Mouse (Mus musculus): ENCODE measurements around the gene Anks1b. TPM values are rescaled to one million over a fixed set of nuclear protein-coding genes. Genes with fewer than 3 reads are reported as not detected.

Gene Anks1b
- polyA plus RNA-seq, 1 experiment from 2014 or later: 1.5 TPM

GRCm38 (mm10) chr10:90376605-90377004 is 503.3 kb downstream of the Anks1b start:
- H3K4me1 ChIP-seq (ENCODE audit: control insufficient read depth, insufficient read depth, low read length): no peaks in the 10 kb centered on the region
- H3K9me3 ChIP-seq (ENCODE audit: control insufficient read depth, low read depth, low read length): no peaks in the 10 kb centered on the region
- H3K9ac ChIP-seq (replicated peaks; ENCODE audit: low read depth, low read length): no peak overlapping the region
- H3K27ac ChIP-seq (ENCODE audit: low read length): no peak overlapping the region
- H3K4me3 ChIP-seq (ENCODE audit: low read depth, low read length): no peak overlapping the region
- no peak overlapping the region for H3K4me2 ChIP-seq (replicated peaks; ENCODE audit: low read depth, low read length)
- no peaks in the 10 kb centered on the region for H3K27me3 ChIP-seq (ENCODE audit: control insufficient read depth, insufficient read depth, low read length)
- H3K36me3 ChIP-seq (ENCODE audit: control insufficient read depth, insufficient read depth, low read length): no peaks in the 10 kb centered on the region
- 36% methylated on average over 1 of the region's 1 CpGs for WGBS
- no peak for ATAC-seq (ENCODE audit: insufficient number of reproducible peaks, insufficient read depth, low FRiP score, low read depth)

GRCm38 (mm10) chr10:90380062-90380461 is 506.8 kb downstream of the Anks1b start:
- Histone ChIP-seq H3K36me3 (ENCODE audit: control insufficient read depth, insufficient read depth, low read length) (no peaks in the 10 kb centered on the region), H3K9ac (replicated peaks; ENCODE audit: low read depth, low read length) (no peak overlapping the region), H3K4me1 (ENCODE audit: control insufficient read depth, insufficient read depth, low read length) (no peaks in the 10 kb centered on the region), H3K4me3 (ENCODE audit: low read depth, low read length) (no peak overlapping the region), H3K9me3 (ENCODE audit: control insufficient read depth, low read depth, low read length) (no peaks in the 10 kb centered on the region), H3K27ac (ENCODE audit: low read length) (no peak overlapping the region), H3K4me2 (replicated peaks; ENCODE audit: low read depth, low read length) (no peak overlapping the region), H3K27me3 (ENCODE audit: control insufficient read depth, insufficient read depth, low read length) (no peaks in the 10 kb centered on the region)
- 68% methylated on average over 1 of the region's 1 CpGs for WGBS
- no peak for ATAC-seq (ENCODE audit: insufficient number of reproducible peaks, insufficient read depth, low FRiP score, low read depth)

- Histone ChIP-seq H3K4me3 (ENCODE audit: low read depth, low read length) (no peak overlapping the region), H3K27me3 (ENCODE audit: control insufficient read depth, insufficient read depth, low read length) (no peaks in the 10 kb centered on the region), H3K4me2 (replicated peaks; ENCODE audit: low read depth, low read length) (no peak overlapping the region), H3K9ac (replicated peaks; ENCODE audit: low read depth, low read length) (no peak overlapping the region), H3K9me3 (ENCODE audit: control insufficient read depth, low read depth, low read length) (no peaks in the 10 kb centered on the region), H3K36me3 (ENCODE audit: control insufficient read depth, insufficient read depth, low read length) (no peaks in the 10 kb centered on the region), H3K4me1 (ENCODE audit: control insufficient read depth, insufficient read depth, low read length) (no peaks in the 10 kb centered on the region), H3K27ac (ENCODE audit: low read length) (no peak overlapping the region)
- no peak for ATAC-seq (ENCODE audit: insufficient number of reproducible peaks, insufficient read depth, low FRiP score, low read depth)
- WGBS: 73% methylated on average over 8 of the region's 8 CpGs
These were observed 507.5 kb downstream of the Anks1b start for GRCm38 (mm10) chr10:90380704-90381339.

GRCm38 (mm10) chr10:90400382-90400781 is 527.1 kb downstream of the Anks1b start:
- H3K9me3 ChIP-seq (ENCODE audit: control insufficient read depth, low read depth, low read length): no peaks in the 10 kb centered on the region
- H3K4me3 ChIP-seq (ENCODE audit: low read depth, low read length): no peak overlapping the region
- H3K4me2 ChIP-seq (replicated peaks; ENCODE audit: low read depth, low read length): no peak overlapping the region
- 81% methylated on average over 4 of the region's 4 CpGs for WGBS
- ATAC-seq (ENCODE audit: insufficient number of reproducible peaks, insufficient read depth, low FRiP score, low read depth): no peak
- H3K36me3 ChIP-seq (ENCODE audit: control insufficient read depth, insufficient read depth, low read length): no peaks in the 10 kb centered on the region
- no peaks in the 10 kb centered on the region for H3K4me1 ChIP-seq (ENCODE audit: control insufficient read depth, insufficient read depth, low read length)
- H3K27me3 ChIP-seq (ENCODE audit: control insufficient read depth, insufficient read depth, low read length): no peaks in the 10 kb centered on the region
- no peak overlapping the region for H3K9ac ChIP-seq (replicated peaks; ENCODE audit: low read depth, low read length)
- H3K27ac ChIP-seq (ENCODE audit: low read length): no peak overlapping the region

GRCm38 (mm10) chr10:90408484-90408883 is 535.2 kb downstream of the Anks1b start:
- 80% methylated on average over 2 of the region's 2 CpGs for WGBS
- H3K27ac ChIP-seq (ENCODE audit: low read length): no peak overlapping the region
- no peaks in the 10 kb centered on the region for H3K27me3 ChIP-seq (ENCODE audit: control insufficient read depth, insufficient read depth, low read length)
- H3K9me3 ChIP-seq (ENCODE audit: control insufficient read depth, low read depth, low read length): no peaks in the 10 kb centered on the region
- H3K4me3 ChIP-seq (ENCODE audit: low read depth, low read length): no peak overlapping the region
- ATAC-seq (ENCODE audit: insufficient number of reproducible peaks, insufficient read depth, low FRiP score, low read depth): no peak
- no peaks in the 10 kb centered on the region for H3K36me3 ChIP-seq (ENCODE audit: control insufficient read depth, insufficient read depth, low read length)
- no peaks in the 10 kb centered on the region for H3K4me1 ChIP-seq (ENCODE audit: control insufficient read depth, insufficient read depth, low read length)
- no peak overlapping the region for H3K4me2 ChIP-seq (replicated peaks; ENCODE audit: low read depth, low read length)
- H3K9ac ChIP-seq (replicated peaks; ENCODE audit: low read depth, low read length): no peak overlapping the region

- no peak for ATAC-seq (ENCODE audit: insufficient number of reproducible peaks, insufficient read depth, low FRiP score, low read depth)
These were observed 558.2 kb downstream of the Anks1b start for GRCm38 (mm10) chr10:90431527-90431926.

GRCm38 (mm10) chr10:90431974-90432373 is 558.7 kb downstream of the Anks1b start:
- Histone ChIP-seq H3K4me1 (ENCODE audit: control insufficient read depth, insufficient read depth, low read length) (no peaks in the 10 kb centered on the region), H3K9me3 (ENCODE audit: control insufficient read depth, low read depth, low read length) (no peaks in the 10 kb centered on the region), H3K27ac (ENCODE audit: low read length) (no peak overlapping the region), H3K4me3 (ENCODE audit: low read depth, low read length) (no peak overlapping the region), H3K9ac (replicated peaks; ENCODE audit: low read depth, low read length) (no peak overlapping the region), H3K4me2 (replicated peaks; ENCODE audit: low read depth, low read length) (no peak overlapping the region), H3K36me3 (ENCODE audit: control insufficient read depth, insufficient read depth, low read length) (no peaks in the 10 kb centered on the region), H3K27me3 (ENCODE audit: control insufficient read depth, insufficient read depth, low read length) (no peaks in the 10 kb centered on the region)
- no peak for ATAC-seq (ENCODE audit: insufficient number of reproducible peaks, insufficient read depth, low FRiP score, low read depth)
- 56% methylated on average over 9 of the region's 9 CpGs for WGBS

More at GRCm38 (mm10) chr10:90431527-90431926, 558.2 kb downstream of the Anks1b start:
- Histone ChIP-seq H3K9ac (replicated peaks; ENCODE audit: low read depth, low read length) (no peak overlapping the region), H3K27me3 (ENCODE audit: control insufficient read depth, insufficient read depth, low read length) (no peaks in the 10 kb centered on the region), H3K27ac (ENCODE audit: low read length) (no peak overlapping the region), H3K9me3 (ENCODE audit: control insufficient read depth, low read depth, low read length) (no peaks in the 10 kb centered on the region), H3K4me2 (replicated peaks; ENCODE audit: low read depth, low read length) (no peak overlapping the region), H3K4me1 (ENCODE audit: control insufficient read depth, insufficient read depth, low read length) (no peaks in the 10 kb centered on the region), H3K36me3 (ENCODE audit: control insufficient read depth, insufficient read depth, low read length) (no peaks in the 10 kb centered on the region), H3K4me3 (ENCODE audit: low read depth, low read length) (no peak overlapping the region)
- WGBS: 53% methylated on average over 5 of the region's 5 CpGs

- H3K4me3 ChIP-seq (ENCODE audit: low read depth, low read length): no peak overlapping the region
- H3K9me3 ChIP-seq (ENCODE audit: control insufficient read depth, low read depth, low read length): no peaks in the 10 kb centered on the region
- H3K27me3 ChIP-seq (ENCODE audit: control insufficient read depth, insufficient read depth, low read length): no peaks in the 10 kb centered on the region
- ATAC-seq (ENCODE audit: insufficient number of reproducible peaks, insufficient read depth, low FRiP score, low read depth): no peak
- H3K9ac ChIP-seq (replicated peaks; ENCODE audit: low read depth, low read length): no peak overlapping the region
- no peak overlapping the region for H3K27ac ChIP-seq (ENCODE audit: low read length)
- WGBS: 63% methylated on average over 12 of the region's 12 CpGs
- H3K36me3 ChIP-seq (ENCODE audit: control insufficient read depth, insufficient read depth, low read length): no peaks in the 10 kb centered on the region
- H3K4me1 ChIP-seq (ENCODE audit: control insufficient read depth, insufficient read depth, low read length): no peaks in the 10 kb centered on the region
- H3K4me2 ChIP-seq (replicated peaks; ENCODE audit: low read depth, low read length): no peak overlapping the region
These were observed 559.2 kb downstream of the Anks1b start for GRCm38 (mm10) chr10:90432479-90432878.

- H3K4me1 ChIP-seq (ENCODE audit: control insufficient read depth, insufficient read depth, low read length): no peaks in the 10 kb centered on the region
- no peaks in the 10 kb centered on the region for H3K9me3 ChIP-seq (ENCODE audit: control insufficient read depth, low read depth, low read length)
- WGBS: 71% methylated on average over 4 of the region's 4 CpGs
- no peaks in the 10 kb centered on the region for H3K36me3 ChIP-seq (ENCODE audit: control insufficient read depth, insufficient read depth, low read length)
- H3K9ac ChIP-seq (replicated peaks; ENCODE audit: low read depth, low read length): no peak overlapping the region
- no peak overlapping the region for H3K27ac ChIP-seq (ENCODE audit: low read length)
- ATAC-seq (ENCODE audit: insufficient number of reproducible peaks, insufficient read depth, low FRiP score, low read depth): no peak
- no peak overlapping the region for H3K4me3 ChIP-seq (ENCODE audit: low read depth, low read length)
- no peaks in the 10 kb centered on the region for H3K27me3 ChIP-seq (ENCODE audit: control insufficient read depth, insufficient read depth, low read length)
- no peak overlapping the region for H3K4me2 ChIP-seq (replicated peaks; ENCODE audit: low read depth, low read length)
These were observed 567.7 kb downstream of the Anks1b start for GRCm38 (mm10) chr10:90441036-90441435.

Data from stomach, embryonic 14.5 days (tissue).